Mouse (Mus musculus): ENCODE data around the gene Serhl. TPM values are rescaled to one million over a fixed set of nuclear protein-coding genes. Genes with fewer than 3 reads are reported as not detected.
"Not testable (repeated sequence)": the region's sequence is repeated elsewhere in the genome, so short reads cannot be mapped to it uniquely, and the experiment has no call there.

Serhl gene
- polyA plus RNA-seq, 1 experiment from 2014 or later: 45.6 TPM

- Histone ChIP-seq H3K4me3 (ENCODE audit: low read depth, low read length) (peak within 1 kb of the TSS; percentile 89), H3K27me3 (ENCODE audit: control insufficient read depth, insufficient read depth, low read length) (no peaks in the 10 kb centered on the region), H3K9ac (ENCODE audit: low read length) (peak within 1 kb of the TSS; percentile 56), H3K9me3 (ENCODE audit: control insufficient read depth, low read length) (no peaks in the 10 kb centered on the region), H3K36me3 (ENCODE audit: control insufficient read depth, insufficient read depth, low read length) (peaks cover 17% of the 10 kb centered on the region), H3K27ac (replicated peaks; ENCODE audit: low read depth, low read length) (0 out of 2 replicates have a peak within 1 kb of the TSS, but pooled peaks have one; percentile 30), H3K4me2 (ENCODE audit: low read depth, severe bottlenecking) (peak within 1 kb of the TSS; percentile 78), H3K4me1 (ENCODE audit: control insufficient read depth, insufficient read depth, low read length) (peaks cover 3% of the 10 kb centered on the region; the same call in 1 of the 2 replicates)
- peak; percentile 94 for DNase-seq (ENCODE audit: low spot score)
- 10% methylated on average over 32 of the region's 32 CpGs for WGBS
- ATAC-seq (ENCODE audit: insufficient number of reproducible peaks, low FRiP score, low TSS enrichment, low read depth): peak; percentile 82
These were observed 33.4 kb downstream of the Serhl start, which contains the start of gene Rrp7a for GRCm38 (mm10) chr15:83122566-83123145. Gene Rrp7a (minus strand): TSS chr15:83122801.

- H3K4me3 ChIP-seq (ENCODE audit: low read depth, low read length): no peak overlapping the region
- H3K9me3 ChIP-seq (ENCODE audit: control insufficient read depth, low read length): no peaks in the 10 kb centered on the region
- H3K27me3 ChIP-seq (ENCODE audit: control insufficient read depth, insufficient read depth, low read length): no peaks in the 10 kb centered on the region
- H3K9ac ChIP-seq (ENCODE audit: low read length): no peak overlapping the region; the same call in 1 of the 2 replicates
- peaks cover 19% of the 10 kb centered on the region for H3K36me3 ChIP-seq (ENCODE audit: control insufficient read depth, insufficient read depth, low read length)
- H3K4me2 ChIP-seq (ENCODE audit: low read depth, severe bottlenecking): no peak overlapping the region
- DNase-seq (ENCODE audit: low spot score) (no peak), ATAC-seq (ENCODE audit: insufficient number of reproducible peaks, low FRiP score, low TSS enrichment, low read depth) (no peak)
- WGBS: 62% methylated on average over 5 of the region's 5 CpGs
- H3K27ac ChIP-seq (replicated peaks; ENCODE audit: low read depth, low read length): 0 out of 2 replicates have a peak overlapping the region, but pooled peaks have one; percentile 18
- H3K4me1 ChIP-seq (ENCODE audit: control insufficient read depth, insufficient read depth, low read length): peaks cover 3% of the 10 kb centered on the region; the same call in 1 of the 2 replicates
These were observed 35.3 kb downstream of the Serhl start for GRCm38 (mm10) chr15:83124625-83125024.

GRCm38 (mm10) chr15:83126582-83126981, 37.3 kb downstream of the Serhl start:
- no peak overlapping the region for H3K27ac ChIP-seq (replicated peaks; ENCODE audit: low read depth, low read length)

GRCm38 (mm10) chr15:83127037-83127436, 37.7 kb downstream of the Serhl start:
- not testable (repeated sequence) for H3K27ac ChIP-seq (replicated peaks; ENCODE audit: low read depth, low read length); H3K9me3 ChIP-seq (ENCODE audit: control insufficient read depth, low read length); H3K4me2 ChIP-seq (ENCODE audit: low read depth, severe bottlenecking); H3K9ac ChIP-seq (ENCODE audit: low read length); H3K27me3 ChIP-seq (ENCODE audit: control insufficient read depth, insufficient read depth, low read length); ATAC-seq (ENCODE audit: insufficient number of reproducible peaks, low FRiP score, low TSS enrichment, low read depth); H3K4me3 ChIP-seq (ENCODE audit: low read depth, low read length); H3K4me1 ChIP-seq (ENCODE audit: control insufficient read depth, insufficient read depth, low read length); DNase-seq (ENCODE audit: low spot score)
- peaks cover 26% of the 10 kb centered on the region for H3K36me3 ChIP-seq (ENCODE audit: control insufficient read depth, insufficient read depth, low read length)
- 84% methylated on average over 3 of the region's 3 CpGs for WGBS

More at GRCm38 (mm10) chr15:83126582-83126981, 37.3 kb downstream of the Serhl start:
- 94% methylated on average over 9 of the region's 9 CpGs for WGBS
- Histone ChIP-seq H3K36me3 (ENCODE audit: control insufficient read depth, insufficient read depth, low read length) (peaks cover 26% of the 10 kb centered on the region), H3K4me1 (ENCODE audit: control insufficient read depth, insufficient read depth, low read length) (peaks cover 3% of the 10 kb centered on the region; the same call in 1 of the 2 replicates), H3K9me3 (ENCODE audit: control insufficient read depth, low read length) (no peaks in the 10 kb centered on the region), H3K9ac (ENCODE audit: low read length) (no peak overlapping the region), H3K27me3 (ENCODE audit: control insufficient read depth, insufficient read depth, low read length) (no peaks in the 10 kb centered on the region), H3K4me2 (ENCODE audit: low read depth, severe bottlenecking) (no peak overlapping the region), H3K4me3 (ENCODE audit: low read depth, low read length) (no peak overlapping the region)
- ATAC-seq (ENCODE audit: insufficient number of reproducible peaks, low FRiP score, low TSS enrichment, low read depth): no peak
- no peak for DNase-seq (ENCODE audit: low spot score)

- no peak for DNase-seq (ENCODE audit: low spot score)
- no peaks in the 10 kb centered on the region for H3K9me3 ChIP-seq (ENCODE audit: control insufficient read depth, low read length)
- no peak overlapping the region for H3K27ac ChIP-seq (replicated peaks; ENCODE audit: low read depth, low read length)
- H3K36me3 ChIP-seq (ENCODE audit: control insufficient read depth, insufficient read depth, low read length): peaks cover 42% of the 10 kb centered on the region
- WGBS: 93% methylated on average over 7 of the region's 7 CpGs
- no peak overlapping the region for H3K9ac ChIP-seq (ENCODE audit: low read length)
- H3K4me1 ChIP-seq (ENCODE audit: control insufficient read depth, insufficient read depth, low read length): no peaks in the 10 kb centered on the region
- no peaks in the 10 kb centered on the region for H3K27me3 ChIP-seq (ENCODE audit: control insufficient read depth, insufficient read depth, low read length)
- no peak overlapping the region for H3K4me3 ChIP-seq (ENCODE audit: low read depth, low read length)
- no peak overlapping the region for H3K4me2 ChIP-seq (ENCODE audit: low read depth, severe bottlenecking)
- ATAC-seq (ENCODE audit: insufficient number of reproducible peaks, low FRiP score, low TSS enrichment, low read depth): no peak
These were observed 40.4 kb downstream of the Serhl start for GRCm38 (mm10) chr15:83129530-83130231.

GRCm38 (mm10) chr15:83134671-83135070, 45.4 kb downstream of the Serhl start:
- Histone ChIP-seq H3K9me3 (ENCODE audit: control insufficient read depth, low read length) (no peaks in the 10 kb centered on the region), H3K9ac (ENCODE audit: low read length) (no peak overlapping the region), H3K27ac (replicated peaks; ENCODE audit: low read depth, low read length) (no peak overlapping the region), H3K4me3 (ENCODE audit: low read depth, low read length) (no peak overlapping the region), H3K4me2 (ENCODE audit: low read depth, severe bottlenecking) (no peak overlapping the region), H3K36me3 (ENCODE audit: control insufficient read depth, insufficient read depth, low read length) (peaks cover 34% of the 10 kb centered on the region), H3K4me1 (ENCODE audit: control insufficient read depth, insufficient read depth, low read length) (no peaks in the 10 kb centered on the region), H3K27me3 (ENCODE audit: control insufficient read depth, insufficient read depth, low read length) (no peaks in the 10 kb centered on the region)
- ATAC-seq (ENCODE audit: insufficient number of reproducible peaks, low FRiP score, low TSS enrichment, low read depth) (no peak), DNase-seq (ENCODE audit: low spot score) (no peak)
- 94% methylated on average over 6 of the region's 6 CpGs for WGBS

GRCm38 (mm10) chr15:83135654-83136053, 46.3 kb downstream of the Serhl start:
- H3K36me3 ChIP-seq (ENCODE audit: control insufficient read depth, insufficient read depth, low read length): peaks cover 34% of the 10 kb centered on the region
- no peaks in the 10 kb centered on the region for H3K27me3 ChIP-seq (ENCODE audit: control insufficient read depth, insufficient read depth, low read length)
- DNase-seq (ENCODE audit: low spot score) (no peak), ATAC-seq (ENCODE audit: insufficient number of reproducible peaks, low FRiP score, low TSS enrichment, low read depth) (no peak)
- H3K9me3 ChIP-seq (ENCODE audit: control insufficient read depth, low read length): no peaks in the 10 kb centered on the region
- H3K4me3 ChIP-seq (ENCODE audit: low read depth, low read length): no peak overlapping the region
- no peak overlapping the region for H3K9ac ChIP-seq (ENCODE audit: low read length)
- WGBS: 93% methylated on average over 2 of the region's 2 CpGs
- no peak overlapping the region for H3K4me2 ChIP-seq (ENCODE audit: low read depth, severe bottlenecking)
- no peak overlapping the region for H3K27ac ChIP-seq (replicated peaks; ENCODE audit: low read depth, low read length)
- no peaks in the 10 kb centered on the region for H3K4me1 ChIP-seq (ENCODE audit: control insufficient read depth, insufficient read depth, low read length)

- H3K27me3 ChIP-seq (ENCODE audit: control insufficient read depth, insufficient read depth, low read length): no peaks in the 10 kb centered on the region
- ATAC-seq (ENCODE audit: insufficient number of reproducible peaks, low FRiP score, low TSS enrichment, low read depth) (no peak), DNase-seq (ENCODE audit: low spot score) (no peak)
- peaks cover 9% of the 10 kb centered on the region; the same call in 1 of the 2 replicates for H3K36me3 ChIP-seq (ENCODE audit: control insufficient read depth, insufficient read depth, low read length)
- peaks cover under 1% of the 10 kb centered on the region; the same call in 1 of the 2 replicates for H3K4me1 ChIP-seq (ENCODE audit: control insufficient read depth, insufficient read depth, low read length)
- H3K4me2 ChIP-seq (ENCODE audit: low read depth, severe bottlenecking): no peak overlapping the region
- H3K4me3 ChIP-seq (ENCODE audit: low read depth, low read length): no peak overlapping the region
- no peak overlapping the region for H3K9ac ChIP-seq (ENCODE audit: low read length)
- H3K27ac ChIP-seq (replicated peaks; ENCODE audit: low read depth, low read length): no peak overlapping the region
- H3K9me3 ChIP-seq (ENCODE audit: control insufficient read depth, low read length): no peaks in the 10 kb centered on the region
- WGBS: 73% methylated on average over 5 of the region's 5 CpGs
These were observed 53.6 kb downstream of the Serhl start for GRCm38 (mm10) chr15:83142861-83143260.

Measured in limb, embryonic 11.5 days (tissue).